Mouse (Mus musculus) lung, postnatal 14 days (tissue): ENCODE measurements around the gene Tmem102.

ENCODE experiments used
- DNase-seq: peaks from one replicate; pipeline ENCODE4 v3.0.0; 2021

Gene Tmem102

DNA sequence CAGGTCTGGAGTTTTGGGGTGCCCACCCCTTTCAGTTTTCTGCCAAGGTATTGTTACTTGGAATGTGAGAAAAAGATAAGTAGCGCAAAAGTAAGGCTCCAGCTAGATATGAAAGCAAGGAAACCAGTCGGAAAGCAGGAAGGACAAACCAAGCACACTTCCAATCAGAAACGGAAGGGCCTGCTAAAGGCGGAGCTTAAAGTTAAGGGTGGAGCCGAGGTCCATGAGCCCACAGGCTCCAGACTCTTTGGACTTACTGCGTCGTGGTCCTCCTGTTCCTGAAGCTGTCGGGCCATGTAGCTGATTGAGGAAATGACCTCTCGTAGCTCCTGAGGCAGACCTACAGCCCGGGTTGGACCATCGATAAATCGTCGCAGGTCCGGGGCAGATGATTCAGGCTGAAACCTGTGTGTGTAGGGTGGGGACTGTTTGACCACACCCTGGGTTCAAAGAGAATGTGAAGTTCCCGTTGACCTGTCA is 20.6 kb downstream of the Tmem102 start:
- peak; percentile 67 for DNase-seq

GRCm38 (mm10) chr11:69781828-69782227 is 23.6 kb downstream of the Tmem102 start:
- DNase-seq, result no peak

DNA sequence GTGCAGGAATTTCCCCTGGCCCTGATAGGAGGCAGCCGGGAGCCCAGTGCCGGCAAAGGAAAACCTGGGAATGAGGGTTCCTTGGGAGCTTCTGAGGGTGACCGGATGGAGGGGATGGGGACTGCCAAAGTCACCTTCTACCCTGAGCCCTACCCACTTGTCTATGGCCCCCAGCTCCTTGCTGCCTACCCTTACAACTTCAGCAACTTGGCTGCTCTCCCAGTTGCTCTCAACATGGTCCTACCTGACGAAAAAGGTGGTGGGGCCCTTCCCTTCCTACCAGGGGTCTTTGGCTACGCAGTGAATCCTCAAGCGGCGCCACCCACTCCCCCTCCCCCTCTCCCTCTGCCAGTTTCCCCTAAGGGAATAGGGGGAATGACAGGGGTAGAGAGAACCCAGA is 26.4 kb downstream of the Tmem102 start:
- DNase-seq, result no peak

GRCm38 (mm10) chr11:69778258-69778982 is 27.0 kb downstream of the Tmem102 start:
- DNase-seq, result no peak

- no peak for DNase-seq
Measured at GRCm38 (mm10) chr11:69777504-69778257, 27.7 kb downstream of the Tmem102 start.

DNA sequence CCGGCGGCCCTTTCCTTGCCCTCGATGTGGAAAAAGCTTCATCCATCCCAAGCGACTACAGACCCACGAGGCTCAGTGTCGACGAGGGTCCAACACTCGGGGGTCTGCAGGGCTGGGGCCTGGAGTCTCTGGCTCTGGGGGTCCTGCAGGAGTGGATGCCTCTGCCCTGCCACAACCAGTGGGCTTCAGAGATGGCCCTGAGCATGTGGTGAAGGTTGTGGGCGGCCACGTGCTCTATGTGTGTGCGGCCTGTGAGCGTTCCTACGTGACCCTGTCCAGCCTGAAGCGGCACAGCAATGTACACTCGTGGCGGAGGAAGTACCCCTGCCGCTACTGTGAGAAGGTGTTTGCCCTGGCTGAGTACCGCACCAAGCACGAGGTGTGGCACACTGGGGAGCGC is 28.9 kb downstream of the Tmem102 start:
- no peak for DNase-seq

DNA sequence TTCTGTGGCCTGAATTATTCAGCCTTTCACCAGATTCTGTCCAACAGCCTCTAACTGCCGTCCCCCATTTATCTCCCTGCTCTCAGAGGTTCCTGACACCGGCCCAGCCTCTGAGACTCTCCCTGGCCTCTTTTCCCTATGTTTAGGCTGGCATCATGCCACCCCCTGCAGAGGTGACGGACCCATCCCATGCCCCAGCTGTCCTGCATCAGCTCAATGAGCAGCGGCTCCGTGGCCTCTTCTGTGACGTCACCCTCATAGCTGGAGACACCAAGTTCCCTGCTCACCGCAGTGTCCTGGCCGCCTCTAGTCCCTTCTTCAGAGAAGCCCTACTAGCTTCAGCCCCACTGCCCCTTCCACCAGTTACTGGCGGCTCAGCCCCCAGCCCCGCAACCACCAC is 29.7 kb downstream of the Tmem102 start:
- no peak for DNase-seq

- no peak for DNase-seq
Measured at GRCm38 (mm10) chr11:69774961-69775360, 30.5 kb downstream of the Tmem102 start.

DNA sequence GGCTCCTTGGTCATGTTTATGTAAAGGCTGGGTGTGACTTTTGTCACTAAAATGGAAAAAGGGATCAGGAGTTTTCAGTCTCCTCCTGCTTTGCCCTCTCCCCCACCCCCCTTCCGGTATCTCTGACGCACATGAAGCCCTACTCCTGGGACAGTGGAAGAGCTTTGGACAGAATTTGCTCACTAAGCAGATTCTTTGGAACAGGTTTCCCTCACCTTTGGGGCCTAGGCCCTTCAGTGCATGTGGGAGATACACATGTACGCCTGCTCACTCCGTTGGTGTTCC is 37.9 kb downstream of the Tmem102 start:
- peak; percentile 46 for DNase-seq

DNA sequence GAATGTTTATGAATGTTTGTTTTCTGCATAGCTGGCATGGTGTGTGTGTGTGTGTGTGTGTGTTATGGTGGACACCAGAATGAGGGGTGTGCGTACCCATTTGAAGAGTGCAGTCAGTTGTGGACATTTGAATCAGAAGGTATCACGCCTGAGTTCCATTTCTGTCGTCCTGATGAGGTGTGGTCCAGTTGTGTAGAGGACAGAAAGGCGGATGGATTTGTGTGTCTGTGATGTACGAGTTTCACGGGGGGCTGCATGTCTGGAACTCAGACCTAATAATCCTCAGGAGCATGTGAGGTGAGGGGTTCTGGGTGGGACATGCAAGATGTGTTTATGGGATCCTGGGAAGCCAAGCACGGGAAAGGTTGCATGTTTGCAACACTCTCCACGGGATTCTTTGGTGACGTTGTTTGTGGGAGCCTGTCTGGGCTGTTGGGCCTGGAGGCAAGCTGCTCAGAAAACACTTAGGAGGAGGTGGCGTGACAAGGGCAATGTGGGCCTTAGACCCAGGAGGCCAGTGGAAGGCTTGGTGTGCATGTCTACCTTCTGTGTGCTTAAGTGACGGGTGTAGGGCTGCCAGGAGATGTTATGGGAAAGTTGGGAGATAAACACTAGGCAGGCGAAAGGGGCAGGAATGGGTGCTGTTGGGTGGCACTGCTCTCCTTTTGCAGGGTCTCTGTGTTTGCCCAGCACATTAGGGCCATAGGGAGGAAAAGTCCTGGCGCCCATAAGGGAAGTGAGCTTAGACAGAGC is 38.4 kb downstream of the Tmem102 start:
- DNase-seq, result peak; percentile 28

GRCm38 (mm10) chr11:69766126-69766609 is 39.3 kb downstream of the Tmem102 start:
- DNase-seq, result peak; percentile 80

GRCm38 (mm10) chr11:69765221-69766125 is 40.0 kb downstream of the Tmem102 start, which contains the start of gene Zbtb4:
Gene Zbtb4, plus strand, starts transcription at chr11:69765912.
- peak; percentile 53 for DNase-seq

DNA sequence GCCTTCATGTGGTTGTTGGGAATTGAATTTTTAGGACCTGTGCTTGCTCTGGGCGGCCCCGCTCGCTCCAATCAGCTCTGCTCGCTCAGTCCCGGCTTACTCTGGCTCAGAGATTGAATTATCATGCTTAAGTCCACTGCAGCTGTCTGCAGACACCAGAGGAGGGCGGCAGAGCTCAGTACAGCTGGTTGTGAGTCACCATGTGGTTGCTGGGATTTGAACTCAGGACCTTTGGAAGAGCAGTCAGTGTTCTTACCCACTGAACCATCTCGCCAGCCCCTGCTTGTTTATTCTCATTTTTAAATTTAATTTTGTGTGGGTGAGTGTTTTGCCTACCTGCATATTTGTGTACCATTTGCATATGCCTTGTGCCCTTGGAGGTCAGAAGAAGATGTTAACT is 41.9 kb downstream of the Tmem102 start:
- no peak for DNase-seq

DNA sequence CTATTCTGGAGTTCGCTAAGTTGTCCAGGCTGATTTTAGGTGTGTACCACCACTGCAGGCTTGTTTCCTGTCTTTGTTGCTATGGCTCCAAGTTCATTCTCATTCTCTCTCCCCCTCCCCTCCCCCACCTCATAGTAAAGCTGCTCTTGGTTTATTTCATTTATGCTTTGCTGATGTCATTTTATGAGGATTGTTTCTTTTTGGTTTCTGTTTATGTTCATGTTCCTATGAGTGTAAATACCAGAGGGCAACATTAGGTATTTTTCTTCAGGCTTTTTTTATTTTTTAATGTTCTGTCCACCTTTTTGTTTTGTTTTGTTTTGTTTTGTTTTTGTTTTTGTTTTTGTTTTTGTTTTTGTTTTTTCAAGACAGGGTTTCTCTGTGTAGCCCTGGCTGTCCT is 43.6 kb downstream of the Tmem102 start, which contains the start of gene Slc35g3:
TSS of gene Slc35g3 (minus strand) at position 101 of the 400 bp plus-strand sequence.
- DNase-seq, result no peak

- DNase-seq, result no peak
Measured at GRCm38 (mm10) chr11:69760901-69761200, 44.6 kb downstream of the Tmem102 start.

DNA sequence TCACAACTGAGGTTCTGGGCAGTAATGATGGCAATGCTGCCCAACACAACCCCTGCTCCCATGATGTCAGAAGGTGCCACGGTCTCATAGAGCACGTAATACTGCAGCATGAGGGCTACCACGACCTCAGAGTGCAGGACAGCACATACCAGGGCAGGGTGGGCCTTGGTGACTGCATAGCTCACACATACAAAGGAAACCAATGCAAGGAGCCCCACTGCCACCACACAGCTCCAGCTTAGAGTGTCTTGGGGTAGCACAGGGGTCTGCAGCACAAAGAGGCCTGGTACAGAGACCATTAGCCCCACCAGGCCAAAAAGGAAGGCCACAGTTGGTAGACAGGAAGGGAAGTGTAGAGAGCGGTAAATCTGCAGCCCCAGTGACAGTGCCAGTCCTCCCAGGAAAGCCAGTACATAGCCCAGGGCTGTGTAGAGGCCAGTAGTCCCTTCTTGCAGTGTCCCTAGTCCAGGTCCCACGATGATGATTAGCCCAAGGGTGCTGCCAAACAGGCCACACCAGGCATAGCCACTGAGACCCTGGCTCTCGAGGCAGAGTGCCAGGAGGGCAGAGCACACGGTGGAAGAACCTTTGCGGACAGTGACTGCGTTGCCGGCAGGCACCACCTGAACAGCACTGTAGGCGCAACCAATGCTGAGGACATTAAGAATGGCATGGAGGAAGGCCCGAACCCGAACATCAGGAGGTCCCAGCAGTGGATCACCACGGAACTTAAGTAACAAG is 45.1 kb downstream of the Tmem102 start:
- DNase-seq, result no peak

- DNase-seq, result peak; percentile 88
Measured at GRCm38 (mm10) chr11:69758971-69759721, 46.3 kb downstream of the Tmem102 start.

GRCm38 (mm10) chr11:69758478-69758970 is 46.9 kb downstream of the Tmem102 start, which contains the start of gene Polr2a:
Gene Polr2a, minus strand, starts transcription at chr11:69758637.
- peak; percentile 98 for DNase-seq

GRCm38 (mm10) chr11:69758090-69758456 is 47.4 kb downstream of the Tmem102 start:
- peak; percentile 98 for DNase-seq

GRCm38 (mm10) chr11:69757303-69758089 is 47.9 kb downstream of the Tmem102 start:
- no peak for DNase-seq
